Comparison of ENCODE assay signal across 29 mouse cellular contexts in genomic region chr6:71962119-71962518, GRCm38 (mm10). TPM values are rescaled to one million over a fixed set of nuclear protein-coding genes. Genes with fewer than 3 reads are reported as not detected.
DNase-seq lines count a peak whose midpoint lies in the region; ATAC-seq and TF ChIP-seq lines count a peak whose summit lies in the region.
"Had no signal": no experiment of that assay in that cellular context is flagged by ENCODE, and none has a peak within 500 bp of the region (broad histone marks: within the 10 kb centered on the region; RNA-seq: fewer than 3 reads in every experiment).

No protein-coding gene starts in this region.

- intact Hi-C loops in heart, adult 2 months (cut with DNase I) = no loop called here

- peak overlapping the region; percentile 37; the same call in 1 of the 2 replicates for H3K27ac ChIP-seq in heart, embryonic 11.5 days (ENCODE audit: low read depth, low read length)
- H3K27ac ChIP-seq in heart, adult 2 months = no peak overlapping the region
- H3K27ac ChIP-seq in midbrain, embryonic 14.5 days (replicated peaks; ENCODE audit: low read depth, low read length) = no peak overlapping the region
- H3K27ac ChIP-seq: embryonic facial prominence, embryonic 10.5 days; forebrain, embryonic 10.5 days; hindbrain, embryonic 10.5 days; hindbrain, postnatal 0 days; kidney, embryonic 15.5 days; left cerebral cortex, adult 2 months; neural tube, embryonic 12.5 days had no signal

- no peaks in the 10 kb centered on the region for H3K9me3 ChIP-seq in heart, embryonic 11.5 days (replicated peaks; ENCODE audit: control insufficient read depth, low read length)
- H3K9me3 ChIP-seq in midbrain, embryonic 14.5 days (ENCODE audit: control insufficient read depth, low read length) = no peaks in the 10 kb centered on the region
- H3K9me3 ChIP-seq: embryonic facial prominence, embryonic 10.5 days; forebrain, embryonic 10.5 days; hindbrain, embryonic 10.5 days; kidney, embryonic 15.5 days; neural tube, embryonic 12.5 days had no signal

- 63% methylated on average over 5 of the region's 5 CpGs for whole genome bisulfite sequencing in heart, embryonic 11.5 days (ENCODE audit: insufficient replicate concordance)
- 57% methylated on average over 5 of the region's 5 CpGs for WGBS in heart, adult 2 months
- WGBS in midbrain, embryonic 14.5 days = 94% methylated on average over 5 of the region's 5 CpGs

- no peaks in the 10 kb centered on the region for H3K4me1 ChIP-seq in heart, embryonic 11.5 days (ENCODE audit: control insufficient read depth, insufficient read depth, low read length)
- no peaks in the 10 kb centered on the region; the same call in 1 of the 2 replicates for H3K4me1 ChIP-seq in heart, adult 2 months (ENCODE audit: control insufficient read depth, insufficient read depth, low read length)
- no peaks in the 10 kb centered on the region for H3K4me1 ChIP-seq in midbrain, embryonic 14.5 days (ENCODE audit: control insufficient read depth, insufficient read depth, low read length)
- H3K4me1 ChIP-seq: embryonic facial prominence, embryonic 10.5 days; forebrain, embryonic 10.5 days; hindbrain, embryonic 10.5 days; kidney, embryonic 15.5 days; neural tube, embryonic 12.5 days had no signal

- DNase-seq in heart, adult 2 months = no peak
- DNase-seq in layer of hippocampus, postnatal 25 days (ENCODE audit: extremely low spot score in 1 of 2, low spot score in 1 of 2) = no peak
- no peak for DNase-seq in midbrain, embryonic 14.5 days
- no peak for DNase-seq in natural killer cell, adult 2 months (ENCODE audit: low spot score in 2 of 2)
- DNase-seq: adrenal gland, postnatal 36 days; cerebellum, adult 11 months; cerebellum, adult 9-11 months; forebrain, postnatal 0 days; gastrocnemius, postnatal 36 days; kidney, adult 11 months; kidney, postnatal 4 days; layer of hippocampus, adult 9-11 months; lung, adult 2 months; lung, postnatal 36 days; retina, postnatal 1 day; right cerebral cortex, postnatal 25 days; spleen, adult 18-20 months had no signal

- H3K9ac ChIP-seq in heart, embryonic 11.5 days (ENCODE audit: low read depth, low read length) = no peak overlapping the region
- H3K9ac ChIP-seq in heart, adult 2 months (ENCODE audit: low read depth, low read length) = no peak overlapping the region
- no peak overlapping the region for H3K9ac ChIP-seq in midbrain, embryonic 14.5 days (replicated peaks; ENCODE audit: low read length)
- H3K9ac ChIP-seq: forebrain, postnatal 0 days; kidney, embryonic 15.5 days; neural tube, embryonic 12.5 days had no signal

- H3K36me3 ChIP-seq in heart, embryonic 11.5 days (ENCODE audit: control insufficient read depth, insufficient read depth, low read length) = peaks cover 9% of the 10 kb centered on the region
- no peaks in the 10 kb centered on the region for H3K36me3 ChIP-seq in heart, adult 2 months (ENCODE audit: control insufficient read depth, insufficient read depth, low read length)
- peaks cover 28% of the 10 kb centered on the region for H3K36me3 ChIP-seq in midbrain, embryonic 14.5 days (ENCODE audit: control insufficient read depth, insufficient read depth, low read length)

- no peak for TF ChIP-seq POLR2A in heart, adult 2 months (IDR thresholded peaks at IDR 0.05; ENCODE audit: insufficient read depth, low read depth, low read length)

- no peak overlapping the region for H3K4me3 ChIP-seq in heart, embryonic 11.5 days (ENCODE audit: low read depth, low read length)
- H3K4me3 ChIP-seq in heart, adult 2 months = no peak overlapping the region
- H3K4me3 ChIP-seq in midbrain, embryonic 14.5 days (replicated peaks; ENCODE audit: low read depth, low read length) = no peak overlapping the region
- H3K4me3 ChIP-seq: embryonic facial prominence, embryonic 10.5 days; forebrain, embryonic 10.5 days; hindbrain, embryonic 10.5 days; kidney, embryonic 15.5 days; left cerebral cortex, adult 2 months; neural tube, embryonic 12.5 days had no signal

- no peak for ATAC-seq in heart, embryonic 11.5 days (replicated peaks; ENCODE audit: insufficient number of reproducible peaks, low FRiP score, low TSS enrichment)
- peak; percentile 9 for ATAC-seq in activated CD4-positive, CD25-positive, alpha-beta regulatory T cell, adult 4 months
- ATAC-seq in inflammation-experienced regulatory T-cells, adult 6 months = peak; percentile 5
- 0 out of 2 replicates have a peak, but pooled peaks have one; percentile 18 for ATAC-seq in megakaryocyte-erythroid progenitor cell, adult 5-6 weeks (replicated peaks; ENCODE audit: low FRiP score, low TSS enrichment, poor library complexity, severe bottlenecking)
- no peak for ATAC-seq in midbrain, embryonic 14.5 days (ENCODE audit: low FRiP score, low TSS enrichment)
- ATAC-seq: forebrain, postnatal 0 days; hindbrain, postnatal 0 days had no signal

- no peak for TF ChIP-seq EP300 in heart, adult 2 months (IDR thresholded peaks at IDR 0.05; ENCODE audit: insufficient read depth, low read depth, low read length)

- H3K4me2 ChIP-seq in heart, embryonic 11.5 days = no peak overlapping the region
- H3K4me2 ChIP-seq in midbrain, embryonic 14.5 days (ENCODE audit: low read length) = no peak overlapping the region
- H3K4me2 ChIP-seq: kidney, embryonic 15.5 days; midbrain, embryonic 11.5 days; neural tube, embryonic 12.5 days had no signal

- H3K27me3 ChIP-seq in heart, embryonic 11.5 days (ENCODE audit: control insufficient read depth, insufficient read depth, low read length) = no peaks in the 10 kb centered on the region
- no peaks in the 10 kb centered on the region for H3K27me3 ChIP-seq in heart, adult 2 months (ENCODE audit: control insufficient read depth, insufficient read depth, low read length)
- H3K27me3 ChIP-seq in midbrain, embryonic 14.5 days (ENCODE audit: control insufficient read depth, insufficient read depth, low read length) = no peaks in the 10 kb centered on the region
- H3K27me3 ChIP-seq: kidney, embryonic 15.5 days; neural tube, embryonic 12.5 days had no signal

- no peak for TF ChIP-seq CTCF in heart, adult 2 months (IDR thresholded peaks at IDR 0.05)

- H3K79me2 ChIP-seq in heart, adult 2 months (replicated peaks; ENCODE audit: control insufficient read depth, insufficient read depth, low read length) = no peaks in the 10 kb centered on the region

RNA-seq across cellular contexts. Expression of gene Polr1a, which starts 53.3 kb away (rescaled TPM):
- polyA plus RNA-seq in heart, embryonic 11.5 days (2014; fragmentation: Nextera tagmentation; extraction: Ambion mirVana) = 21.4 and 24.2 TPM in 2 replicates
- 10 to 100 TPM; 41.6 to 46.2 TPM for total RNA-seq in heart, adult 2 months (2021)
- 16.1 and 21.7 TPM in 2 replicates for polyA plus RNA-seq in heart, adult 2 months (2012; rRNA removed)
- polyA plus RNA-seq in activated CD4-positive, CD25-positive, alpha-beta regulatory T cell, adult 4 months (2017; shearing (Covaris generic)) = 10 to 100 TPM; 17.5 to 24.8 TPM
- 10 to 100 TPM; 13.8 to 27.4 (median 21.5) TPM for polyA plus RNA-seq in inflammation-experienced regulatory T-cells, adult 6 months (2017; shearing (Covaris generic))
- total RNA-seq in megakaryocyte-erythroid progenitor cell, adult 5-6 weeks (2014; fragmentation: Nextera tagmentation) = 64.8 and 73.2 TPM in 2 replicates
- total RNA-seq in megakaryocyte-erythroid progenitor cell, adult 5-6 weeks (2017) = 91.2 and 118 TPM in 2 replicates
- total RNA-seq in layer of hippocampus, postnatal 25 days (2021) = 10 to 100 TPM; 31.0 to 35.8 TPM
- 11.7 and 17.4 TPM in 2 replicates for polyA plus RNA-seq in midbrain, embryonic 14.5 days (2014; fragmentation: Nextera tagmentation; extraction: Ambion mirVana)

RNA-seq across cellular contexts. Expression of gene Ptcd3, which starts 53.6 kb away (rescaled TPM):
- polyA plus RNA-seq in heart, embryonic 11.5 days (2014; fragmentation: Nextera tagmentation; extraction: Ambion mirVana) = 117 and 121 TPM in 2 replicates
- total RNA-seq in heart, adult 2 months (2021) = 100 to 1,000 TPM; 112 to 118 TPM
- polyA plus RNA-seq in heart, adult 2 months (2012; rRNA removed) = 41.9 and 79.8 TPM in 2 replicates
- polyA plus RNA-seq in activated CD4-positive, CD25-positive, alpha-beta regulatory T cell, adult 4 months (2017; shearing (Covaris generic)) = 10 to 100 TPM; 67.5 to 69.8 TPM
- 10 to 100 TPM; 61.1 to 98.6 (median 94.1) TPM for polyA plus RNA-seq in inflammation-experienced regulatory T-cells, adult 6 months (2017; shearing (Covaris generic))
- 181 and 208 TPM in 2 replicates for total RNA-seq in megakaryocyte-erythroid progenitor cell, adult 5-6 weeks (2014; fragmentation: Nextera tagmentation)
- 211 and 291 TPM in 2 replicates for total RNA-seq in megakaryocyte-erythroid progenitor cell, adult 5-6 weeks (2017)
- total RNA-seq in layer of hippocampus, postnatal 25 days (2021) = 10 to 100 TPM; 63.0 to 70.3 TPM
- polyA plus RNA-seq in midbrain, embryonic 14.5 days (2014; fragmentation: Nextera tagmentation; extraction: Ambion mirVana) = 72.3 and 99.8 TPM in 2 replicates

Comparison
In these comparisons a context has a peak if more than half of its experiments do, and no peak if none do; other contexts are left out.
1. ATAC-seq: peak in activated CD4-positive, CD25-positive, alpha-beta regulatory T cell, adult 4 months (single experiment), inflammation-experienced regulatory T-cells, adult 6 months (single experiment) and megakaryocyte-erythroid progenitor cell, adult 5-6 weeks (single experiment); none in heart, embryonic 11.5 days (single experiment) and midbrain, embryonic 14.5 days (single experiment).